Mouse (Mus musculus) lung, postnatal 0 days (tissue): ENCODE results near the gene Ngfr.

ENCODE experiments used
- CTCF ChIP-seq: IDR thresholded peaks from 2 replicates; pipeline ENCODE4 v1.5.1; 2016; ENCODE audit warnings: antibody characterized with exemption, mild to moderate bottlenecking
- EP300 ChIP-seq: IDR thresholded peaks from 2 replicates; pipeline ENCODE4 v1.6.1; 2016; ENCODE audit warnings: antibody characterized with exemption, mild to moderate bottlenecking, control low read depth

DNA sequence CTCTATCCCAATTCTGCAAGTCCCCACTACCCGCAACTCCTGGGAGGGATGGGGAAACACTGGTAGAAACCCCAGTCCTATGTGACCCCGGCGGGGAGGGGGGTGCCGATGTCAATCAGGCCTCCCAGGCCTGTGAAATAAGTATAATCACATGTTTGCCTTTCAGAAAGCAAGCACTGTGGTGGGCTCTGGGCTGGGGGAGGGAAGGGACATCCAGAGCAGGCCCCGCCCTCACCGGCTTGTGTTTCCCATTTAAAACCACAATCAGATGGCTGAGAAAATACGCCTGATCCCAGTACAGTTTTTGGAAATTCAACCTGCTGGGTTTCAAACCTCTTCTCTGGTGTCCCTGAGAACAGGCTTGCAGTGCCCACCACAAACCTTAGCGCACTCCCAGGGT lies 27.2 kb upstream of the Ngfr start:
- TF ChIP-seq CTCF (no peak), EP300 (no peak)
